Comparison of ENCODE assay signal across 17 mouse cellular contexts in genomic region chr6:12827745-12828144, GRCm38 (mm10).
"Had no signal": no experiment of that assay in that cellular context is flagged by ENCODE, and none has a peak within 500 bp of the region (broad histone marks: within the 10 kb centered on the region; RNA-seq: fewer than 3 reads in every experiment).

No protein-coding gene starts in this region.

- H3K4me1 ChIP-seq: liver, embryonic 13.5 days; megakaryocyte, embryonic 14.5 days; midbrain, embryonic 10.5 days; neural tube, embryonic 13.5 days; stomach, embryonic 15.5 days had no signal

- DNase-seq: kidney, adult 2 months; kidney, postnatal 25 days; layer of hippocampus, postnatal 36 days; liver, embryonic 13.5 days; lung, adult 2 months; right cerebral cortex, postnatal 25 days; spleen, adult 18-20 months; thymus, postnatal 25 days had no signal

- H3K4me2 ChIP-seq: liver, embryonic 13.5 days; neural tube, embryonic 13.5 days; stomach, embryonic 15.5 days had no signal

- H3K4me3 ChIP-seq: left cerebral cortex, adult 2 months; liver, embryonic 13.5 days; megakaryocyte, embryonic 14.5 days; midbrain, embryonic 10.5 days; myocyte; neural tube, embryonic 13.5 days; stomach, embryonic 15.5 days had no signal

- H3K36me3 ChIP-seq: liver, embryonic 13.5 days; midbrain, embryonic 10.5 days; neural tube, embryonic 13.5 days; stomach, embryonic 15.5 days had no signal

- H3K27ac ChIP-seq: kidney, postnatal 0 days; left cerebral cortex, adult 2 months; liver, embryonic 13.5 days; macrophage; midbrain, embryonic 10.5 days; neural tube, embryonic 13.5 days; stomach, embryonic 15.5 days had no signal

- H3K9ac ChIP-seq: liver, embryonic 13.5 days; neural tube, embryonic 13.5 days; stomach, embryonic 15.5 days had no signal

- H3K27me3 ChIP-seq: liver, embryonic 13.5 days; megakaryocyte, embryonic 14.5 days; neural tube, embryonic 13.5 days; stomach, embryonic 15.5 days had no signal

- H3K9me3 ChIP-seq: liver, embryonic 13.5 days; midbrain, embryonic 10.5 days; neural tube, embryonic 13.5 days; stomach, embryonic 15.5 days had no signal

- ATAC-seq: intestine, postnatal 0 days had no signal
